Mouse (Mus musculus) cerebellum, postnatal 36 days (tissue): ENCODE measurements around the gene Pfn4.
A peak's percentile ranks its signal among the peaks of the same experiment; 100 is the strongest.
"Not testable (repeated sequence)": the region's sequence is repeated elsewhere in the genome, so short reads cannot be mapped to it uniquely, and the experiment has no call there.

Experiments used
- DNase-seq, 2 experiments: peaks; one replicate each; pipeline ENCODE4 v3.0.0; 2021 to 2022; ENCODE audit warnings: mixed read lengths in 2 of 2

Gene Pfn4

GRCm38 (mm10) chr12:4793718-4794117 lies 24.9 kb downstream of the Pfn4 start:
- no peak for DNase-seq

GRCm38 (mm10) chr12:4797471-4797870 lies 28.6 kb downstream of the Pfn4 start:
- DNase-seq: not testable (repeated sequence)

DNA sequence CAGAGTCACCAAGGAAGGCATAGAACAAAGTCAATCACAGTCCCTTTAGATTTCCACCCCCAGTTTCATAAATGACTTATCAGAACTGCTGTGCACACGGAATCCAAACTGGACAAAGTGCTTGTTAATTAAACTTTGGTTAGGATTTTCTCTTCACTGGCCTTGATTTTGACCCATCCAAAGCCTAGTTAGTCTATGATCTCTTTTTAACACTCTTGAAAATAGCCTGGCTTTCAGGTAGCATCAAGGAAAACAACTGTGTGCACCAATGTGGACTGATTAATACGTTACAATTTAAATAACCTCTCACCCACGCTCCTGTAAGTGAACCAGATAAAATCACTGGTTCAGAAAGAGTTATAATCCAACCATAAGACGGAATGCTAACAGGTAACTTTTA lies 42.2 kb downstream of the Pfn4 start:
- DNase-seq: no peak

GRCm38 (mm10) chr12:4811705-4812104 lies 42.9 kb downstream of the Pfn4 start:
- DNase-seq: no peak

DNA sequence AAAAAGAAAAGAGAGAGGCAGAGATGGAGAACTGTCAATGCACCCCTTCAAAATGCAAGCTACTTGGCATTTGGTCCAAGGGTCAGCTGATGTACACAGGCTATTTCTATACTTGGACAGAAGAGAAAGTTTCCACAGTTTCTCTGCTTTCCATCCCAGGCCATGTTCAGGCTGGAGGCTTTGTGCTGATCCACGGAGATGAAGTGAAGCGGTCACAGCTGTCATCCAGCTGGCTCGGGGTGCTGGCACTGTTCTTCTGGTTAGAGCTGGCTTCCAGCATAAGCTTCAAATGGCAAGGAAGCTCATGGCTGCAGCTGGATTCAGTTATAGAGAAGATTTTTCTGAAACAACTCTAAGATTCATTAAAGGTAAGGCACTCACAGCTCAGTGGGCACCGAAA lies 44.8 kb downstream of the Pfn4 start:
- DNase-seq: no peak

DNA sequence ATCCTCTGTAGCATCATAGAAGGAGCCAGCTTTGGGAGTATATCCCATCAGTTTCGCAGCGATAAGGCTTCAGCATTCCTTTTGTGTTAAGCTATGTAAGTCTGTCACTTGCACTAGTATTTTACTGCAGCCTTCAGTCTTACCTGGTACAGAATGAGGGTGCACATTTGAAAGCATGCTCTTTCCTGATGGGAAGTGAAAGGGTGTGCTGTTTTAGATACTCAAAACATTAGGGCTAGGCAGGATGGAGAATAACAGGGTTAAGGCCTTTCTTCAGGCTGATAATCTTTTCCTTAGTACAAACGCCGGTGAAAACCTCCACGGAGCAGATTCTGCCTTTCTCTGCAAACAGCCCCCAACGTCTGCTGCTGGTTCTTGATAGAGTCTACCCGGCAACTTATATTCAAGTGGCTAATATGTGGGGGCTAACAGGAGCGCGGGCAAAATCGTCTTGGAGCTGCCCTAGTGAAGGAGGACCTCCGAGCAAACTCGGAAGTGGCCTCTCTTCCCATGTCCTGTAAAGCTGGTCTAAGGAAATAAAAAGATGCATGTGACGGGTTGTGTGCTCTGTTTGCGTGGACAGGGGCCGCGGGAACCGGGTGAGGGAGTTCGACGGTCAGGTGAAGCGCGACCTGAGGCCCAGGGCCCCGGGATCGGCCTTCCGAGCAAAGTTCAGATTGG lies 48.0 kb downstream of the Pfn4 start:
- DNase-seq: no peak

GRCm38 (mm10) chr12:4817361-4818101 lies 48.7 kb downstream of the Pfn4 start, which contains the start of gene Sf3b6:
Sf3b6 (plus strand) TSS chr12:4817544.
- DNase-seq: peak; percentile 97 to 98

DNA sequence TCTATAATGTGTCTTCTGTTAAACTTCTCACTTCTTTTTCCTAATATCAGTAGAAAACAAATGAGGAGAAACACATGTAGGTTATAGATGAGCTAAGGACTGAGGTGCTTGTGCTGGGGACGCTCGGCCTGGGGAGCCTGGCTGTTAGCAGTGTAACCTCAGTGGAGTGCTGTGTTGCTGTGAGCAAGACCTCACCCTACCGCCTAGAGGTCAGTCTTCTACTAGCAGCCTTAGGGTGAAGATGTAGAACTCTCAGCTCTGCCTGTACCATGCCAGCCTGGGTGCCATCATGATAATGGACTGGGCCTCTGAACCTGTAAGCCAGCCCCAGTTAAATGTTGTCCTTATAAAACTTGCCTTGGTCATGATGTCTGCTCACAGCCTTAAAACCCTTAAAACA lies 58.4 kb downstream of the Pfn4 start:
- no peak for DNase-seq
